Mouse (Mus musculus): ENCODE measurements at regions not wholly inside any gene's neighbourhood (a gene's known extent, or its start where the extent isn't known, plus 50 kb on each side); places are given as distances from the start of the nearest gene placed in this dataset.

DNA sequence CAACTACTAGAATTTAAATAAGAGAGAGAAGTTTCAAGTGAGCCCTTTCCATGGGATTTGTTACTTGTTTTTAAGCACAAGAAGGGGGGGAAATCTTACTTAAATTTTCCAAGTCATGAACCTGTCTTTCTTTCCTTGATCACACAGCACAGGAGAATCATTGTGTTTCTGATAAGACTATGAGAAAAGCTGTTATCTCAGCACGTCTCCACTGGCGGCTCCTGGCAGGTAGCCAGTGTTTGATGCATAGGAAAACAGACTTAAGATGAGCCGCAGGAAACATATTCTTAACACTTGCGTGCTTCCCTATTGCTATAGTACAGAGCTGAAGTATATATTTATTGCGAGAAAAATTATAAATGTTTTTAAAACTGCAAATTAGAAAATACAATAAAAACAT is 920.3 kb downstream of the Efna5 start:
- TF ChIP-seq POLR2A (IDR thresholded peaks at IDR 0.05; ENCODE audit: borderline replicate concordance, insufficient read depth, low read length) (no peak), CTCF (IDR thresholded peaks at IDR 0.05; ENCODE audit: borderline replicate concordance, insufficient read depth, low read depth, low read length) (no peak)
- Histone ChIP-seq H3K27me3 (ENCODE audit: control insufficient read depth, insufficient read depth, low read length) (no peaks in the 10 kb centered on the region), H3K4me1 (ENCODE audit: control insufficient read depth, insufficient read depth, low read length) (no peaks in the 10 kb centered on the region), H3K4me3 (replicated peaks; ENCODE audit: insufficient read depth, low read depth, low read length) (no peak overlapping the region), H3K27ac (ENCODE audit: insufficient read depth, low read length) (no peak overlapping the region)
- WGBS, result 14% methylated on average over 5 of the region's 5 CpGs
- peak; percentile 16 to 33 for DNase-seq

DNA sequence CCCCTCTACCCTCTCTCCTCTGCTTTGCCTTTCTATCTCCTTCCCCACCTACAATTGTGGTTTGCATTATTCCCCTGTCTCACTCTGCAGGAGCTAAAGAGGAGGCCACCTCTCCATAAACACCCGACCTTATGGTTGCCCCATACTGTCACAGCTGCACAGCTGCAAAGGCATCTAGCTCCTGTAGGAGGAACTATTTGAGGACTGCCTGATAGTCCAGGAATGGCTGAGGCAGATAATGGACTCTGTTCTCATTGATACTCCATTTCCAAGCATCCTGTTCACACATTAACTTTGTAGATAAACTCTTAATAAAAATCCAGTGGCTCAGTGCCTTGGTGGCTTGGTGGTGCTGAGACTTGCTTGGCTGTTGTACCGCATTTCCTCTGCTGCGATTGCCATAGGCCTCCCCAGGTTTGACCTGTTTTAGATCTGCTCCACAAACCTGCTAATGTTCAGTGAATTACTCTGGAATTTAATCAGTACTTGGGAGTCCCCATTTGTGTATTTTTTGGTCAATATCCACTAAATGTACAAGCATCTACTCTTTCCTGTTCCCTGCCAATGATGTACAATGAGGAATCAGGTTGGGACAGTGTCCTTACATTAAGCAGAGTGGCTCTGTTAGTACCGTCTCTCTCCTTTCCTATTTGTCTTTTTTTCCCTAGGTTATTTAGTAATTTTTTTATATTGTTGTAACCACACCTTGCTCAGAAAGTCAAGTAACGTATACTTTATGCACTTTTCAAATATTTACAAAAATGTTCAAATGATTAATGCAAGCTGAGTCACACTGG is 920.9 kb downstream of the Efna5 start:
- Histone ChIP-seq H3K27me3 (ENCODE audit: control insufficient read depth, insufficient read depth, low read length) (no peaks in the 10 kb centered on the region), H3K4me1 (ENCODE audit: control insufficient read depth, insufficient read depth, low read length) (no peaks in the 10 kb centered on the region), H3K4me3 (replicated peaks; ENCODE audit: insufficient read depth, low read depth, low read length) (no peak overlapping the region), H3K27ac (ENCODE audit: insufficient read depth, low read length) (no peak overlapping the region)
- no peak for DNase-seq
- TF ChIP-seq POLR2A (IDR thresholded peaks at IDR 0.05; ENCODE audit: borderline replicate concordance, insufficient read depth, low read length) (no peak), CTCF (IDR thresholded peaks at IDR 0.05; ENCODE audit: borderline replicate concordance, insufficient read depth, low read depth, low read length) (no peak)
- 75% methylated on average over 5 of the region's 5 CpGs for WGBS

DNA sequence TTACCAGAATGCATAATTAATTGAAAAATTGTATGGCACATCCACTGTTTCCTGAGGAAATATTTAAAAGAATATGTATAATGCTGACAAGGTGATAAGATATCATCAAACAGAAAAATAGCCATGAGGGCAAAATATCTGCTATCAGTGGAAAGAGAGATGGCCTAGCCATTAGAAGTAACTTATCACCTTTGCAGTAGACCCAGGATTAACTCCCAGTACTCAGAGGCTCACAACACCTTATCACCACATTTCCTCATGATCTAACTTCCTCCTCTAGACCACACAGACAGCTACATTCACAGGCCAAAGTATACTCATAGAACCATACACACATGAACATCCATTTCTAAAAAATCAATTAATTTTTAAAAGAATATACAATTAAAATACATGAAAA is 963.4 kb downstream of the Efna5 start:
- Histone ChIP-seq H3K27ac (ENCODE audit: insufficient read depth, low read length) (no peak overlapping the region), H3K4me1 (ENCODE audit: control insufficient read depth, insufficient read depth, low read length) (no peaks in the 10 kb centered on the region), H3K27me3 (ENCODE audit: control insufficient read depth, insufficient read depth, low read length) (no peaks in the 10 kb centered on the region), H3K4me3 (replicated peaks; ENCODE audit: insufficient read depth, low read depth, low read length) (no peak overlapping the region)
- no peak for TF ChIP-seq POLR2A (IDR thresholded peaks at IDR 0.05; ENCODE audit: borderline replicate concordance, insufficient read depth, low read length)
- TF ChIP-seq CTCF (IDR thresholded peaks at IDR 0.05; ENCODE audit: borderline replicate concordance, insufficient read depth, low read depth, low read length), result no peak
- DNase-seq, result no peak

DNA sequence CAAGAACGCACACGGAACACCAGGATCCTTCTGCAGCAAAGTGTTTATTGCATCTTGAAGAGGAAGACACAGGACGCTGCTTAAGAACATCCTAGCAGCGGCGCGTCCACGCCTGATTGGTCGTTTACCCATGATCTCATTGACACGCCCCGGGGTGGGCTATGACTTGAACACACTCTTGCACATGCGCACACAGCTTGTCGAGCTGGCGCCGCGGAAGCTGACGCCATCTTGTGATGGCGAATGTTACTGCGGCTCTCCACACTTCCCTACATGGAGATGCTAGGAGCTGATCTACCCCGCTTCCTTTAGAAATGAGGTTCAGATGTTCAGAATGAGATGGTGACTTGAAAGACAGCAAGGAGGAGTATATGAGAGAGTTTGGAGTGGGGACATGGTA is 978.2 kb downstream of the Efna5 start:
- Histone ChIP-seq H3K27me3 (ENCODE audit: control insufficient read depth, insufficient read depth, low read length) (no peaks in the 10 kb centered on the region), H3K27ac (ENCODE audit: insufficient read depth, low read length) (no peak overlapping the region), H3K4me3 (replicated peaks; ENCODE audit: insufficient read depth, low read depth, low read length) (no peak overlapping the region), H3K4me1 (ENCODE audit: control insufficient read depth, insufficient read depth, low read length) (no peaks in the 10 kb centered on the region)
- DNase-seq, result no peak
- WGBS, result 94% methylated on average over 19 of the region's 19 CpGs
- TF ChIP-seq CTCF (IDR thresholded peaks at IDR 0.05; ENCODE audit: borderline replicate concordance, insufficient read depth, low read depth, low read length) (no peak), POLR2A (IDR thresholded peaks at IDR 0.05; ENCODE audit: borderline replicate concordance, insufficient read depth, low read length) (no peak)

DNA sequence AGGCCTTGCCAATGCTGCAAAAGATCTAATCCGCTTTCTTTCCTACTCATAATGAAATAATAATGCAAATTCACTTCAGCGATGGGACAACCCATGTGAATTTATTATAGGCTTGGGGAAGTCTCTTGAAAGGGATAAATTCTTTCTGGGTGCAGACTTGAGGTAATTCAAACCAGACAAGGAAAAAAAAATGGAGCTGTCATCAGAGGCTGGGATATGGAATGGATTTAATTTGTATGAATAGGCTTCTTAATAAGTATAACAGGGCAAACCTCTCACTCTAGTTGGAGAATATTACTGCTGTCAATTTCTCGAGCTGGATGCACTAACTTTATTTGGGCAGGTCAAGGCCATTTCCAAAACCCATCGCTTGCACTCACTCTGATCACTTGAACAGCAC is 990.5 kb downstream of the Efna5 start:
- no peak overlapping the region for H3K27ac ChIP-seq (ENCODE audit: insufficient read depth, low read length)
- no peak overlapping the region for H3K4me3 ChIP-seq (replicated peaks; ENCODE audit: insufficient read depth, low read depth, low read length)
- H3K27me3 ChIP-seq (ENCODE audit: control insufficient read depth, insufficient read depth, low read length), result no peaks in the 10 kb centered on the region
- WGBS, result 80% methylated on average over 4 of the region's 4 CpGs
- TF ChIP-seq POLR2A (IDR thresholded peaks at IDR 0.05; ENCODE audit: borderline replicate concordance, insufficient read depth, low read length) (no peak), CTCF (IDR thresholded peaks at IDR 0.05; ENCODE audit: borderline replicate concordance, insufficient read depth, low read depth, low read length) (no peak)
- no peak for DNase-seq
- no peaks in the 10 kb centered on the region for H3K4me1 ChIP-seq (ENCODE audit: control insufficient read depth, insufficient read depth, low read length)

DNA sequence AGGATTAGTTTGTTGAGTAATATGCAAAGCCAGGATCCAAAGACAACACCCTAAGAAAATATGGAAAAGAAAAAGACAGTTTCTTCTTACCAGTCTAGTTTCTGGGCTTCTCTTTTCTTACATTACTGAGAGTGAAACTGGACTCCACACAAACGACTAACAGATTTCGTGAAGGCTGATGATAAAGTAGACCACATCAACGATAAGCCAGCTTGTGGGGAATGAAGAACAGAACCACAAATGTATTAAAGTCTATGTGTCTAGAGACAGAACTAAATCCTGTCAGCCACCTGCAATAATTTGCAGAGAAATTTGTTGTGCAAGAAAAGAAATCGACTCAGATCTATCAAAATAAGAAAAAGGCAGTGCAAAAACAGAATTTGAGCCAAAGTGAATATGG is 1015.0 kb downstream of the Efna5 start:
- no peak overlapping the region for H3K4me3 ChIP-seq (replicated peaks; ENCODE audit: insufficient read depth, low read depth, low read length)
- WGBS, result 83% methylated on average over 4 of the region's 4 CpGs
- no peaks in the 10 kb centered on the region for H3K27me3 ChIP-seq (ENCODE audit: control insufficient read depth, insufficient read depth, low read length)
- DNase-seq, result no peak
- no peak for TF ChIP-seq CTCF (IDR thresholded peaks at IDR 0.05; ENCODE audit: borderline replicate concordance, insufficient read depth, low read depth, low read length)
- TF ChIP-seq POLR2A (IDR thresholded peaks at IDR 0.05; ENCODE audit: borderline replicate concordance, insufficient read depth, low read length), result no peak
- H3K27ac ChIP-seq (ENCODE audit: insufficient read depth, low read length), result no peak overlapping the region
- no peaks in the 10 kb centered on the region for H3K4me1 ChIP-seq (ENCODE audit: control insufficient read depth, insufficient read depth, low read length)

DNA sequence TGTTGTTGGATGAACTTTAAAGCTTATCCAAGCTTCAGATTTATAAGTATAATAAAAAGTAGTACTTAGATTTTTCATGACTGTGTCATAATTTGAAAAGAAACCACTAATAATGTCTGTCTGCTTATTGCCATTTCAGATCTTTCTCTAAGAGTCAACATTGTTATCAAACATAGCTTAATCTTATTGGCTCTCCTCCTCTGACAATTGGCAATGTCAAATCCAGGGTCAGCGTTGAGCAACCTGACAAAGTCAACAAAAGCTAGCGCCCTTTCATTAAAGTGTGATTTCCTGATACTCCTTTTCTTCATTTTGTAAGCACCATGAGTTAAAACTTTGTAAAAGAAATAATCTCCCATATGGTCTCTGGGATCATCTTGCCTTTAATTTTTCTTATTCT is 1018.7 kb downstream of the Efna5 start:
- no peaks in the 10 kb centered on the region for H3K27me3 ChIP-seq (ENCODE audit: control insufficient read depth, insufficient read depth, low read length)
- no peak for TF ChIP-seq POLR2A (IDR thresholded peaks at IDR 0.05; ENCODE audit: borderline replicate concordance, insufficient read depth, low read length)
- no peak for TF ChIP-seq CTCF (IDR thresholded peaks at IDR 0.05; ENCODE audit: borderline replicate concordance, insufficient read depth, low read depth, low read length)
- no peak for DNase-seq
- WGBS, result 82% methylated on average over 2 of the region's 2 CpGs
- no peaks in the 10 kb centered on the region for H3K4me1 ChIP-seq (ENCODE audit: control insufficient read depth, insufficient read depth, low read length)
- no peak overlapping the region for H3K27ac ChIP-seq (ENCODE audit: insufficient read depth, low read length)
- H3K4me3 ChIP-seq (replicated peaks; ENCODE audit: insufficient read depth, low read depth, low read length), result no peak overlapping the region

DNA sequence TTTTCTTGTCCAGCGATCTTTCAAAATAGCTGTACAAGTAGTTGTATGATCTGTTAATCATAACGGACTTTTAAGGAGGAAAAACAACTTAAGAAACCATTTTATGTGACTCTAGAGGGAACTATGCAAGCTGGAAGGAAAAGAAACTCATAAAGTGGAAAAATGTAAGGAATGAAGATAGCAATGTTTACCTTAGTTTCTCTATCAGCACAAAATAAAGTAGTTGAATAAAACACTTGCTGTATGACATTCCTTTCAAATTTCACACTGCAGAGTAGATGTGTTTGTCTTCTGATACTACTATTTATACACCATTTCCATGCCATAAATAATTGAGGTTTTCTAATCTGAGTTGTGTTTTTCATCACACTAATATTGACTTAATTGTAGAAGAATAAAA is 1043.6 kb downstream of the Efna5 start:
- H3K4me1 ChIP-seq (ENCODE audit: control insufficient read depth, insufficient read depth, low read length), result no peaks in the 10 kb centered on the region
- TF ChIP-seq POLR2A (IDR thresholded peaks at IDR 0.05; ENCODE audit: borderline replicate concordance, insufficient read depth, low read length), result no peak
- TF ChIP-seq CTCF (IDR thresholded peaks at IDR 0.05; ENCODE audit: borderline replicate concordance, insufficient read depth, low read depth, low read length), result no peak
- no peak for DNase-seq
- H3K4me3 ChIP-seq (replicated peaks; ENCODE audit: insufficient read depth, low read depth, low read length), result no peak overlapping the region
- no peak overlapping the region for H3K27ac ChIP-seq (ENCODE audit: insufficient read depth, low read length)
- 85% methylated on average over 2 of the region's 2 CpGs for WGBS
- H3K27me3 ChIP-seq (ENCODE audit: control insufficient read depth, insufficient read depth, low read length), result no peaks in the 10 kb centered on the region
